Mouse (Mus musculus) adipocyte (in vitro differentiated cells): ENCODE measurements at regions not wholly inside any gene's neighbourhood (a gene's known extent, or its start where the extent isn't known, plus 50 kb on each side); places are given as distances from the start of the nearest gene placed in this dataset.

ENCODE experiments used
- DNase-seq: peaks from one replicate; pipeline ENCODE4 v3.0.0-alpha.2; 2016; ENCODE audit warnings: low spot score

DNA sequence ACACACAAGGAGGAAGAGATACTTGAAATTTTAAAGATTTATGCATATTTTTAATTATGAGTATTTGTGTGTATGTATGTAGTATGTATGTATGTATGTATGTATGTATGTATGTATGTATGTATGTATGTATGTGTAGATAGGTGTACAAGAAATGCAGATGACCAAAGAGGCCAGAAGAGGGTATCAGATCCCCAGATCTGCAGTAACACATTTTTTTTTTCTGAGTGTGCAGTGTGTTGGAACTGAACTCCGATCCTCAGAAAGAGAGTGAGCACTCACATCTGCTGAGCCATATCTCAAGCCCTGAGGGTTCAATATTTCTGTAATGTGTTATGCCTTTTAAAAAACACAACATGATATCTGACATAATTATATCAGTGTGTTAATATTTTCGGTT, 138.0 kb upstream of the Klf6 start:
- DNase-seq: no peak

GRCm38 (mm10) chr13:5724364-5724763, 136.9 kb upstream of the Klf6 start:
- DNase-seq: peak; percentile 78

DNA sequence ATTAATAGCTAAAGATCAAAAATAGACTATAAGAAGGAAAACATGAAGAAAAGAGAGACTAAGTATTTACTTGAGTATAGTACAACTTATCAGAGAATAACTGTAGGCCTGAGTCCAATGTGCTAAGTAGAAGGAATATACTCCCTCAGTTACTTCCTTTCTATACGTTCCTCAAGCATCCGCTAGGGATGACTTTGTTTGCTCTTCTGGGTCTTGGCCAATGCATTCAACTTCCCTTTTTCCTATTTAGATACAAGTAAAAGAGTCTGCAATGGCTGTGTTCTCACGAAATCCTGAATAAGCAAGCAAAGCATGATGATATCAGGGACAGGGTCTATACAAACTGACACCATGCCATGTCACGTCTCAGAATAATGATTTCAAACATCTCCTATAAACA, 135.3 kb upstream of the Klf6 start:
- DNase-seq: no peak

GRCm38 (mm10) chr13:5726446-5726845, 134.8 kb upstream of the Klf6 start:
- DNase-seq: no peak

- no peak for DNase-seq
Measured at GRCm38 (mm10) chr13:5728172-5728571, 133.1 kb upstream of the Klf6 start.

- no peak for DNase-seq
Measured at GRCm38 (mm10) chr13:5728808-5729207, 132.5 kb upstream of the Klf6 start.

DNA sequence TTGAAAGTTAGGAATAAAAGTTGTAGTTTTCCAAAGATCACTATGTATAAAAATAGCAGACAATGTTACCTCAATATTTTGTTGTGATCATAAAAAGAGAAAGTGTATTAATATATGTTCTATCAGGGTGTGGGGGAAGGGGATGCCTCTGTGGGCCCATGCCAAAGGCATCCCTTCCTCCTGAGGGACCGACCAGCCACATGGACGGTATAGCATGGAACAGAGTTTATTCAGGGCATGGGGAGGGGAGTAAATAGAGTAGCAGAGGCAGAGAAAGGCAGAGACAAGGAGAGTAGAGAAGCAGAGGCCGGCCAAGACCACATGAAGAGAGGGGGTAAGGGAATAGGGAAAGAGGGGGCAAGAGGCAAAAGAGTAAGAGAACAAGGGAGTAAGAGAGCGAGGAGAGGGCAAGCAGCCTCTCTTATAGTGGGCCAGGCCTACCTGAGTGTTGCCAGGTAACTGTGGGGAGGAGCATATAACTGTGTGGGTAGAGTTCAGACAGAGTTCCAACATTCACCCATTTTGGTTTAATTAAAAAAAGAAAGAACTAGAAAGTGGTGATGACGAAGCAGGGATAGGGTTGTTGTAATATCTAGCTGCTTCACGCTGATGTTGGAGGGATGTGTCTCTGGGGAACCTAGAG, 131.7 kb upstream of the Klf6 start:
- no peak for DNase-seq

GRCm38 (mm10) chr13:5732206-5732605, 129.1 kb upstream of the Klf6 start:
- peak; percentile 30 for DNase-seq

GRCm38 (mm10) chr13:5735027-5735624, 126.2 kb upstream of the Klf6 start:
- no peak for DNase-seq

DNA sequence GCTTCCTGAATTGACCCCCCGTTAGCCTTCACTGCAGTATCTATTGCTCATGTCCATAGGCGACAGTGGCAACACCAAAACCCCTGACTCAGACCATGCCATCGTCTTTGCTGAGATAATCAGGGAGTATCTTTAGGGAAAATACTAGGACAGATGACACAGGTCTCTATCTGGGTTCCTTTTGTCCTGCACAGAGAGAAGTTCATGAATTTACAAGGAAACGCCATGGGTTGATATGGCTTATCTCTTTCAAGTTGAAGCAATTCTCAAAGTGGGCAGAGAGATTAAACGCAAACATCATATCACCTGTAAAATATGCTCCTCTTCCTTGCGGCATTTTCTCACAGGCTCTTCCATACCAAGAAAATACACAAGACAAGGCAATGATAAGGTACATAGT, 124.8 kb upstream of the Klf6 start:
- no peak for DNase-seq

DNA sequence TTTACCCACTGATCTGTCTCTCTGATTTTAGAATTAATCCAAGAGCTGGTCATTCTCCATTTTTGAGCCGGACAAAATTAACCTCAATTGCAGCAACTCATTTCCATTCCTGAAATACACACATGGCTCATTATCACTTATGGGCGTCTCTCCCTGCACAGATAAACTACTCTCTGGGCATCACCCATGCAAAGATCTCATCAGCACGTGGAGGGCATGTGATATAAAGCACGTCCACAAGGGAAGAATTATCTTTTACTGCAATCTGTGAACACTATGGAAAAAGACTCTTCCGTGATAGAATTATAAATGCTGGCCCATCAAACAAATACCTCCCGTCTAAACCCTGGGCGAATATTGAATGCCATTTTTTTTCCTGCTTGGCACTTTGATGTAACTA, 124.1 kb upstream of the Klf6 start:
- no peak for DNase-seq

GRCm38 (mm10) chr13:5740805-5741204, 120.5 kb upstream of the Klf6 start:
- peak; percentile 40 for DNase-seq

GRCm38 (mm10) chr13:5744949-5745348, 116.3 kb upstream of the Klf6 start:
- DNase-seq: no peak

GRCm38 (mm10) chr13:5757176-5757575, 104.1 kb upstream of the Klf6 start:
- DNase-seq: no peak

DNA sequence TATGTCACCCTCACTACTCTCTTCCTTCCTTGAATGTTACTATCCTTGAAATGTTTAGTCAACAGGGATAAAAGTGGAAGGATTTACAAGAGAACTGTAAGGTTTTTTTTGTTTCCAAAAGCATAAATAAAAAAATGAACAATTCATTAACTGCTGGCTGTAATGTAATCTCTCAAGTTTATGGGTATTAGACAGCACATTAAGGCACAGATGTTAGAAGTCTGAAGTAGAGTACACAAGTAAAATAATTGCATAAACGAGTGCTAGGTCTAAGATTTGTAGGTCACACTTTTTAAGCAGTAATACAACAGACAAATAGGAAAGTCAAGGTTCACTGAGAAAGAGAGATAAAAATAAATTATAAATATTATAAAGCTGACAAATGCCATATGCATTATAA, 103.3 kb upstream of the Klf6 start:
- no peak for DNase-seq

- no peak for DNase-seq
Measured at GRCm38 (mm10) chr13:5760030-5760429, 101.3 kb upstream of the Klf6 start.

DNA sequence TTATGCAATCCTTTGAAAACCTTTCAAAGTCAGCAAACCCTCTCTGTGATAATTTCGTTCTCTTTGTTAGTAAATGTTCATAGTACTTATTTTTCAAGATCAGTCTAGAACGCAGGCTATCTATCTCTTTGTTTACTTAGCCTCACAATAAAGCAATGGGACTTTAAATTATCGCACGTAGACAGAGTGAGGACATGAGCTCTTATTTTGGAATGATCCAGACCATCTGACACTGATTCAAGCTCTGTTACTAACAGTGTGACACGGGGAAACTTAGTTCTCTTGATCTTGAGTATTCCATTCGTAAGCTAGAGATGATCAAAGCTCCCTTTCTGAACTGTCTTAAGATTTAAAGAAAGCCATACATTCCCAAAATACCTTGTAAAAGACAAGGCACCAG, 94.9 kb upstream of the Klf6 start:
- DNase-seq: no peak

- no peak for DNase-seq
Measured at GRCm38 (mm10) chr13:5767202-5767601, 94.1 kb upstream of the Klf6 start.

- no peak for DNase-seq
Measured at GRCm38 (mm10) chr13:5768699-5769098, 92.6 kb upstream of the Klf6 start.

- DNase-seq: no peak
Measured at GRCm38 (mm10) chr13:5769283-5770260, 91.7 kb upstream of the Klf6 start.

DNA sequence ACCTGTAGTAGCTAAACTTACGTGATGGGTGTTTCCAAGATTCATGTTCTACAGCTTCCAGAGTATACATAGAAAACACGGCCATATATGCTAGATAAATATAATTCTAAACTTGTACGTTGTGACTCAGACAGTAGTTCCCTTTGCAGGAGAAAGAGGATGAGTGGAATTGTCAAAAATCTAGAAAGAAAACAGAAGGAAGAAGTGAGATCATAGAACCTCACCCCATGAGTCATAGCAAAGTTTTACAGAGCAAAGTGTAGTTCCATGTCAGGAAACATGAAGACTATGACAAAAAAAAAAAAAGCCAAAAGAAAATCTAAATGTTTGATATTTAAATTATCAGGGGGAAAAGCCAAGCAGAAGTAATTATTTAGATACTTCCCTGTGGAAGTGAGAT, 87.5 kb upstream of the Klf6 start:
- no peak for DNase-seq

DNA sequence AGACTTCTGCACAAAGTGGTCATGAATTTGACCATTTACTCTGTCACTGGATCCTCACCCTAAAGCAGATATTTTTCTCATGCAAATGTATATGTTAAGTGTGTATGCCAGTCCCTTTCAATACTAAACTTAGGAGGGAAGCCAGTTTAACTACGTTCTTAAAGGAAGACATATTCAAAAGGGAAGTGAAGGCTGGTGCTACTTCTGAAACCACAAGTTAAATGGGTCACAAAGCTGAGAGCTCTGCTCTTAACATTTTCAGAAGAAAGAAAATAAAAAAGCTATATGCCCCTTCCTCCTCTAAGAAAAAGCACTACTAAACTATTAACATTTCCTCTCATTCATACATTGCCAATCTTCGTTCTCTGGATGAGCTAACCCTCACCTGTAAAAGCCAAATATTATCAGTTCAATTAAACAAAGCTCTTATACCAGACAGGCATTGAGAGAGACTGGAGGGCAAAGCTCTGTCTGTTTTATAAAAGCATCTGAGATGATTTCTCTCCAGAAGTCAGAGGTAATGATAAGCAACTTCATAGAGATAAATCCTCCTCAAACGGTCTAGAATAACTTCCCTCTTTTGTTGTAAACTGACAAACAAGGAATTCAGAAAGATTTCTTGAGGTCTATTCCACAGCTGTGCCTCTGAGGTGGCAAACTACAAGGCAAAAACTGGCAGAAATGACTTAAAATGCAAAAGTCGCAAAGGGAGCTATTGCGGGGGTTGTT, 82.7 kb upstream of the Klf6 start:
- DNase-seq: no peak
